Mouse (Mus musculus): ENCODE data around the gene Atg16l1. TPM values are rescaled to one million over a fixed set of nuclear protein-coding genes. Genes with fewer than 3 reads are reported as not detected.

Gene Atg16l1
- polyA plus RNA-seq, 1 experiment from 2014 or later = 21.7 TPM

DNA sequence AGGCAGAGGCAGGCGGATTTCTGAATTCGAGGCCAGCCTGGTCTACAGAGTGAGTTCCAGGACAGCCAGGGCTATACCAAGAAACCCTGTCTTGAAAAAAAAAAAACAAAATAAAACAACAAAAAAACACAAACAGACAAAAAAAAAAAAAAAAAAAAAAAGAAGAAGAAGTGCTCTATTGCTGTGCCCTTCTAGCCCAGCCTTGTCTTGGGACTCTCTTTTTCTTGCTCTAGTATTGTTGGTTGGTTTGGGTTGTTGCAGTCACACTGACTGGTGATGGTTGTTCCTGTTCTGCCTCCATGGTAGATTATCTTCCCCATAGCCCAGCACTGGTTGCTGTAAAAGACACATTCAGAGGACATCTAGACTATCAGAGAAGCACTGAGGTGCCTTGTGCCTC is 13.6 kb downstream of the Atg16l1 start:
- no peak overlapping the region for H3K4me2 ChIP-seq (replicated peaks; ENCODE audit: low read depth, low read length)
- no peak for DNase-seq (ENCODE audit: low spot score)
- ATAC-seq = no peak
- H3K36me3 ChIP-seq (ENCODE audit: insufficient read depth, low read length) = peaks cover 61% of the 10 kb centered on the region
- no peak overlapping the region for H3K27ac ChIP-seq (ENCODE audit: low read length)
- no peaks in the 10 kb centered on the region for H3K9me3 ChIP-seq (ENCODE audit: low read length)
- no peak overlapping the region for H3K9ac ChIP-seq (replicated peaks; ENCODE audit: low read depth)
- no peak overlapping the region for H3K4me3 ChIP-seq (ENCODE audit: low read depth, low read length)
- no peaks in the 10 kb centered on the region for H3K27me3 ChIP-seq (replicated peaks; ENCODE audit: insufficient read depth, low read length)
- WGBS = 94% methylated on average over 2 of the region's 2 CpGs
- H3K4me1 ChIP-seq (ENCODE audit: insufficient read depth, low read depth, low read length) = no peaks in the 10 kb centered on the region
- TF ChIP-seq EP300 (IDR thresholded peaks at IDR 0.05) (no peak), CTCF (IDR thresholded peaks at IDR 0.05) (no peak)

DNA sequence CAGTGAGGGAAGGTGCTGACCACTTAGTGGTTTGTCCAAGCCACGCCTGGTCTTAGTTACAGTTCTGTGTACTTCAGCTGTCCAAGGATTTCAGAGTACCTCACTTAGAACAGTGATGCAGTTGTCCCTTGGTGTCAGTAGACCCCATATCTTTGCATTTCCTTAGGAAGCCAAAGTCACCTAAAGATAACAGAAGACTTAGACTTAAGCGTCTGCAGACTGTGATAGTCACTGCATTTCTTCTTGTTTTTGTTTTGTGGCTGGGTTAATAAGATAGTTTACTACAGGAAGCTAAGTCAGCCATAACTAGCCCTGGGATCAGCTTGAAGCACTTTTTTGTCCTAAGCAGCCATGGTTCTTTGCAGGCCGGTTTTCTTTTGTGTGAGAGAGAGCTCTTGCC is 14.8 kb downstream of the Atg16l1 start:
- WGBS = 93% methylated on average over 3 of the region's 3 CpGs
- no peak for ATAC-seq

DNA sequence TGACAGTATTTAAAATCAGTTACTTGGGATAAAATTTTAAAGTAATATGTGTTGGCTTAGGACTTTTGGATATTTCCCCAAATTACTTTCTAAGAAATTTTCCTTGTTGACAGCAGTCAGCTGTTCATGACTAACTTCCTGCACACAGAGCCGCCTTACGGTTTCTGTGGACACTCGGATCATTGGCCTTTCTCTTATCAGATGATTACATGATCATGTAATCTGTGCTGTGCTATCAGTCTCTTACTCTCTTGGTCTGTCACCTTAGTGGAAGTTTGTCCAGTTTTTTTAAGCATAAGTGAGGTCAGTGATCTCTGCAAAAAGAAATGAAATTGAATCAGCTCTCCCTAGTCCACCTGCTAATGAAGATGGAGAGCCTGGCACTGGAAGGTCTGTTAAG is 16.1 kb downstream of the Atg16l1 start:
- TF ChIP-seq CTCF (IDR thresholded peaks at IDR 0.05) = no peak
- TF ChIP-seq EP300 (IDR thresholded peaks at IDR 0.05) = no peak
- no peak for DNase-seq (ENCODE audit: low spot score)
- Histone ChIP-seq H3K9me3 (ENCODE audit: low read length) (no peaks in the 10 kb centered on the region), H3K36me3 (ENCODE audit: insufficient read depth, low read length) (peaks cover 58% of the 10 kb centered on the region), H3K4me2 (replicated peaks; ENCODE audit: low read depth, low read length) (no peak overlapping the region), H3K4me3 (ENCODE audit: low read depth, low read length) (no peak overlapping the region), H3K27me3 (replicated peaks; ENCODE audit: insufficient read depth, low read length) (no peaks in the 10 kb centered on the region), H3K9ac (replicated peaks; ENCODE audit: low read depth) (no peak overlapping the region), H3K27ac (ENCODE audit: low read length) (no peak overlapping the region), H3K4me1 (ENCODE audit: insufficient read depth, low read depth, low read length) (no peaks in the 10 kb centered on the region)
- 93% methylated on average over 3 of the region's 3 CpGs for whole genome bisulfite sequencing
- no peak for ATAC-seq

More for the DNA sequence above, 14.8 kb downstream of the Atg16l1 start:
- no peak overlapping the region for H3K4me2 ChIP-seq (replicated peaks; ENCODE audit: low read depth, low read length)
- no peak overlapping the region for H3K9ac ChIP-seq (replicated peaks; ENCODE audit: low read depth)
- H3K4me1 ChIP-seq (ENCODE audit: insufficient read depth, low read depth, low read length) = no peaks in the 10 kb centered on the region
- TF ChIP-seq EP300 (IDR thresholded peaks at IDR 0.05) = no peak
- no peak for TF ChIP-seq CTCF (IDR thresholded peaks at IDR 0.05)
- H3K27me3 ChIP-seq (replicated peaks; ENCODE audit: insufficient read depth, low read length) = no peaks in the 10 kb centered on the region
- H3K4me3 ChIP-seq (ENCODE audit: low read depth, low read length) = no peak overlapping the region
- no peaks in the 10 kb centered on the region for H3K9me3 ChIP-seq (ENCODE audit: low read length)
- H3K36me3 ChIP-seq (ENCODE audit: insufficient read depth, low read length) = peaks cover 63% of the 10 kb centered on the region
- no peak overlapping the region for H3K27ac ChIP-seq (ENCODE audit: low read length)
- DNase-seq (ENCODE audit: low spot score) = no peak

DNA sequence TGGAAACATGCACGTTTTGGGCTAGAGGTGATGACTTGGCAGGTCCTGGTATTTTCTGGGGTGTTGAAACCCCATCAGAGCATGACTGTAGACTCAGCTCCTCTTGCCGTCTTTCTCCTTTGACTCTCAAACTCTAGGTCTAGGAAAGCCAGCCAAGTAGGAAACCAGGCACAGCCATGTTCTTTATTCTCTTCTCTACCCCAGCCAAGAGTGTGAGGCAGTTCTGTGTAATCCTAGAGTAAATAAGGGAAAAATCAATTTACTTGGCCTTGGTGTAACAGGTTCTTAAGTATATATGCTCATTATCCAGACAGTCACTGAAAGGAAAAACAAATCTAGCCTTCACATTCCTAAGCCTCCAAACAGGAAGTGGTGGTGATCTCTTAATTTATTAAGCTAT is 17.7 kb downstream of the Atg16l1 start:
- DNase-seq (ENCODE audit: low spot score) (no peak), ATAC-seq (no peak)
- TF ChIP-seq CTCF (IDR thresholded peaks at IDR 0.05) (no peak), EP300 (IDR thresholded peaks at IDR 0.05) (no peak)
- Histone ChIP-seq H3K36me3 (ENCODE audit: insufficient read depth, low read length) (peaks cover 56% of the 10 kb centered on the region), H3K4me3 (ENCODE audit: low read depth, low read length) (no peak overlapping the region), H3K9me3 (ENCODE audit: low read length) (no peaks in the 10 kb centered on the region), H3K9ac (replicated peaks; ENCODE audit: low read depth) (no peak overlapping the region), H3K27me3 (replicated peaks; ENCODE audit: insufficient read depth, low read length) (no peaks in the 10 kb centered on the region), H3K27ac (ENCODE audit: low read length) (no peak overlapping the region), H3K4me1 (ENCODE audit: insufficient read depth, low read depth, low read length) (no peaks in the 10 kb centered on the region), H3K4me2 (replicated peaks; ENCODE audit: low read depth, low read length) (no peak overlapping the region)
- 70% methylated on average over 2 of the region's 2 CpGs for WGBS

DNA sequence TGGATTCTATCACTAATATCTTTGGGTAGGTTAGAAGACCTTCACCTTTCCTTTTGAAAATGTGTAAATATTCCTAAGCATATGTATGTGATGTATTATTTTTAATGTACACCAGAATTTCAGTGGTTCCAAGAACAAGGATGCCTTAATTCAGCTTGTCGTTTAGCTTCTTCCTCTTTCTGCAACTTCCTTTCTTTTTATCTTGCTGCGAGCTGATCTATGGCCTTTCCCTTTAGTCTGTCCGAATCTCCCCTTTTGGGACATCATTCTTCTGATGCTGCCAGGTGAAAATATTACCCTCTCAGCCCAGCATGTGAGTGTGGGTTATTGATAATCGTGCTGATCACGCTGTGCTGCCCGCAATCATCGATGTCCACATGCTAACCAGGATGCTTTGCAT is 19.2 kb downstream of the Atg16l1 start:
- Histone ChIP-seq H3K27ac (ENCODE audit: low read length) (no peak overlapping the region), H3K36me3 (ENCODE audit: insufficient read depth, low read length) (peaks cover 65% of the 10 kb centered on the region), H3K4me3 (ENCODE audit: low read depth, low read length) (no peak overlapping the region), H3K4me1 (ENCODE audit: insufficient read depth, low read depth, low read length) (no peaks in the 10 kb centered on the region), H3K9ac (replicated peaks; ENCODE audit: low read depth) (no peak overlapping the region), H3K4me2 (replicated peaks; ENCODE audit: low read depth, low read length) (no peak overlapping the region), H3K9me3 (ENCODE audit: low read length) (no peaks in the 10 kb centered on the region), H3K27me3 (replicated peaks; ENCODE audit: insufficient read depth, low read length) (no peaks in the 10 kb centered on the region)
- ATAC-seq (no peak), DNase-seq (ENCODE audit: low spot score) (no peak)
- 90% methylated on average over 7 of the region's 7 CpGs for WGBS
- TF ChIP-seq EP300 (IDR thresholded peaks at IDR 0.05) = no peak
- TF ChIP-seq CTCF (IDR thresholded peaks at IDR 0.05) = no peak

DNA sequence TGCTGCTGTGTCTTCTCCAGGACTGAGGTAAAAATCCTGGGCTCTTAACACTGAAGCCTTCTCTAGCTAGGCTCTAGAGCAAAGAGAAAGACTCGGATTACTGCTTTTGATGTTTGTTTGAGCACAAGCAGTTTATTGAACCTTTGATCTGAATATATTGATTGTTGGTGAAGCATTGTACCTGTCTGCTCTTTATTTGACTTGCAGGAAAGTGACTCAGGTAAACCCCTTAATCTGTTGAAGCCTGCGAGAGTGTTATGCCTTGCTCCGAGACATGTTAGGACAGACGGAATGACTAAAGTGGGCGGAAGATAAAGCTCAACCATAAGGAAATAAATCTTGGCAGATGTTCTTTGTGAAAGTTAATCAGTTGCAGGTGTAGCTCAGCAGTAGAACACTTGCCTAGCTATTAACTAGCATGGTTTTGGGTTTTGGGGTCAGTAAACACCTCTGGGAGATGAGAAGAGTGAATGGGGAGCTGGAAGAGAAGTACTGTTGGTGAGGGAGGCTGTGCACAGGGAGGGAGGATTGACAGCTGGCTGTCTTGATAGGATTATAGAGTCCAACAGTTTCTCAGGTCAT is 23.6 kb downstream of the Atg16l1 start:
- ATAC-seq (no peak), DNase-seq (ENCODE audit: low spot score) (no peak)
- peaks cover 69% of the 10 kb centered on the region for H3K36me3 ChIP-seq (ENCODE audit: insufficient read depth, low read length)
- H3K4me1 ChIP-seq (ENCODE audit: insufficient read depth, low read depth, low read length) = no peaks in the 10 kb centered on the region
- no peak overlapping the region for H3K4me3 ChIP-seq (ENCODE audit: low read depth, low read length)
- no peaks in the 10 kb centered on the region for H3K27me3 ChIP-seq (replicated peaks; ENCODE audit: insufficient read depth, low read length)
- WGBS = 83% methylated on average over 5 of the region's 5 CpGs
- no peak overlapping the region for H3K27ac ChIP-seq (ENCODE audit: low read length)
- TF ChIP-seq CTCF (IDR thresholded peaks at IDR 0.05) = no peak
- TF ChIP-seq EP300 (IDR thresholded peaks at IDR 0.05) = no peak
- no peaks in the 10 kb centered on the region for H3K9me3 ChIP-seq (ENCODE audit: low read length)
- H3K4me2 ChIP-seq (replicated peaks; ENCODE audit: low read depth, low read length) = no peak overlapping the region
- H3K9ac ChIP-seq (replicated peaks; ENCODE audit: low read depth) = no peak overlapping the region

DNA sequence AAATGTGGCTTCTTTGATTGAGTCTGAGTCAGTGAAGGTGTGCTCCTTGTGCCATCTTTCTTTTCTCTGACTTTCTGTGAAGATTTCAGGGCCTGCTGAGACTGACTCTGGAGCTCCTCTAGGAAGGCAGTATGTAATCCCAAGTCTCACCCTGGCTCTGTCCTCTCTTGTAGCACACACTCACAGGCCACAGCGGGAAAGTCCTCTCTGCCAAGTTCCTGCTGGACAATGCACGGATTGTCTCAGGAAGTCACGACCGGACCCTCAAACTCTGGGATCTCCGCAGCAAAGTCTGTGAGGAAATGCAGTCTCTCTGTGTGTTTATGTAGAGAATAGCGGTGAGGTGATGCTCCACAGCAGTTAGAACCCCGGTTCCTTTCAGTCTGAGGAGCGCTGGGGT is 30.0 kb downstream of the Atg16l1 start:
- H3K4me2 ChIP-seq (replicated peaks; ENCODE audit: low read depth, low read length) = no peak overlapping the region
- ATAC-seq (peak; percentile 89), DNase-seq (ENCODE audit: low spot score) (peak; percentile 62)
- no peaks in the 10 kb centered on the region for H3K27me3 ChIP-seq (replicated peaks; ENCODE audit: insufficient read depth, low read length)
- H3K4me1 ChIP-seq (ENCODE audit: insufficient read depth, low read depth, low read length) = no peaks in the 10 kb centered on the region
- TF ChIP-seq CTCF (IDR thresholded peaks at IDR 0.05) (no peak), EP300 (IDR thresholded peaks at IDR 0.05) (0 out of 2 replicates have a peak, but pooled peaks have one; percentile 17)
- H3K9ac ChIP-seq (replicated peaks; ENCODE audit: low read depth) = no peak overlapping the region
- no peak overlapping the region for H3K4me3 ChIP-seq (ENCODE audit: low read depth, low read length)
- H3K27ac ChIP-seq (ENCODE audit: low read length) = peak overlapping the region; percentile 27; the same call in 1 of the 2 replicates
- 48% methylated on average over 8 of the region's 8 CpGs for WGBS
- H3K9me3 ChIP-seq (ENCODE audit: low read length) = no peaks in the 10 kb centered on the region
- H3K36me3 ChIP-seq (ENCODE audit: insufficient read depth, low read length) = peaks cover 41% of the 10 kb centered on the region

Data from lung, postnatal 0 days (tissue).